ENCODE assay signal across 13 mouse cellular contexts in the genomic region with DNA sequence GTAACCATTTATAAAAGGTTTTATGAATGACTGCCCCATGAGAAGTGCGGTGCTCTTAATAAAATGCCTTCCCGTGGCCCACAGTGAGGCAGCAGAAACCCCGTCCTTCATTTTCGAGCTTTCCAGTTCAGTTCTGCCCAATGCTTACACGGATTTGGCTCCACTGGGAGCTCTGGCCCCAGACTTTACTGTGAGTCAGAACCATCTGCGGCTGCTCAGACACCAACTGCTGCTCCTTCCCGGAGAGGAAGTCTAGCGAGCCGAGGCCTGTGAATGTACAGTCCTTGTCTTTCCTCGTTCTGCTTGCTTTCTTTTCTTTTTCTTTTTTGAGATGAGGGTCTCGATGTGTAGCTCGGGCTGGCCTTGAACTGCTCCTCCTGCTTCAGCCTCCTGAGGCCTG. TPM values are rescaled to one million over a fixed set of nuclear protein-coding genes. Genes with fewer than 3 reads are reported as not detected.
A peak's percentile ranks its signal among the peaks of the same experiment; 100 is the strongest.
DNase-seq lines count a peak whose midpoint lies in the region; ATAC-seq and TF ChIP-seq lines count a peak whose summit lies in the region.
"Had no signal": no experiment of that assay in that cellular context is flagged by ENCODE, and none has a peak within 500 bp of the region (broad histone marks: within the 10 kb centered on the region; RNA-seq: fewer than 3 reads in every experiment).

No protein-coding gene starts in this region.

- H3K27me3 ChIP-seq in hindbrain, embryonic 13.5 days, result no peaks in the 10 kb centered on the region
- H3K27me3 ChIP-seq: midbrain, embryonic 12.5 days had no signal

- intact Hi-C loops in left cerebral cortex, adult 2 months (cut with DNase I), result no loop called here

- no peak for TF ChIP-seq CTCF in left cerebral cortex, adult 2 months (IDR thresholded peaks at IDR 0.05)

- H3K4me2 ChIP-seq in hindbrain, embryonic 13.5 days, result no peak overlapping the region
- H3K4me2 ChIP-seq: liver, embryonic 11.5 days; midbrain, embryonic 12.5 days had no signal

- no peaks in the 10 kb centered on the region for H3K9me3 ChIP-seq in hindbrain, embryonic 13.5 days

- H3K4me1 ChIP-seq in hindbrain, embryonic 13.5 days (replicated peaks), result peaks cover 7% of the 10 kb centered on the region; the same call in 1 of the 2 replicates
- H3K4me1 ChIP-seq: midbrain, embryonic 12.5 days had no signal

- no peak overlapping the region for H3K9ac ChIP-seq in hindbrain, embryonic 13.5 days
- H3K9ac ChIP-seq: midbrain, embryonic 12.5 days had no signal

- WGBS in hindbrain, embryonic 13.5 days, result 96% methylated on average over 12 of the region's 12 CpGs

- ATAC-seq in hindbrain, embryonic 13.5 days (ENCODE audit: low FRiP score), result no peak
- ATAC-seq: intestine, postnatal 0 days had no signal

- peak; percentile 86 for DNase-seq in brain, adult 2 months (ENCODE audit: low read depth, low spot score)
- DNase-seq in cerebellum, adult 11-12 months, result peak; percentile 47
- DNase-seq in frontal cortex, postnatal 14 days (ENCODE audit: low spot score in 2 of 2), result peak; percentile 21 to 28
- DNase-seq in left cerebral cortex, adult 2 months (ENCODE audit: extremely low spot score in 1 of 2, low spot score in 2 of 2), result peak; percentile 36 to 47
- DNase-seq in spleen, postnatal 10 days (ENCODE audit: low spot score in 2 of 2), result no peak
- DNase-seq in spleen, postnatal 4 days (ENCODE audit: low spot score in 2 of 2), result no peak
- no peak for DNase-seq in kidney, postnatal 10 days
- DNase-seq: heart, postnatal 36 days; lung, postnatal 10 days had no signal

- peaks cover 57% of the 10 kb centered on the region for H3K36me3 ChIP-seq in hindbrain, embryonic 13.5 days

- H3K27ac ChIP-seq in left cerebral cortex, adult 2 months, result peak overlapping the region; percentile 72
- no peak overlapping the region for H3K27ac ChIP-seq in hindbrain, embryonic 13.5 days
- H3K27ac ChIP-seq: midbrain, embryonic 12.5 days had no signal

- H3K4me3 ChIP-seq in left cerebral cortex, adult 2 months, result no peak overlapping the region
- H3K4me3 ChIP-seq in hindbrain, embryonic 13.5 days, result no peak overlapping the region
- H3K4me3 ChIP-seq: midbrain, embryonic 12.5 days had no signal

RNA-seq across cellular contexts. Expression of gene Tyw1, which starts 35.4 kb away (rescaled TPM):
- 10 to 100 TPM; 15.4 to 16.1 TPM for total RNA-seq in left cerebral cortex, adult 2 months (2021)
- polyA plus RNA-seq in hindbrain, embryonic 13.5 days (2015; fragmentation: Nextera tagmentation; extraction: Ambion mirVana), result 24.6 and 25.8 TPM in 2 replicates

RNA-seq across cellular contexts. Expression of gene Sbds, which starts 35.4 kb away (rescaled TPM):
- 10 to 100 TPM; 83.8 to 90.4 TPM for total RNA-seq in left cerebral cortex, adult 2 months (2021)
- 62.0 and 69.1 TPM in 2 replicates for polyA plus RNA-seq in hindbrain, embryonic 13.5 days (2015; fragmentation: Nextera tagmentation; extraction: Ambion mirVana)

Comparison
In these comparisons a context has a peak if more than half of its experiments do, and no peak if none do; other contexts are left out.
1. DNase-seq: peak in brain, adult 2 months (single experiment), cerebellum, adult 11-12 months (single experiment), frontal cortex, postnatal 14 days (2 of 2) and left cerebral cortex, adult 2 months (2 of 2); none in spleen, postnatal 10 days (0 of 2), spleen, postnatal 4 days (0 of 2) and kidney, postnatal 10 days (single experiment).